Mouse (Mus musculus) E14TG2a.4 (cell line): ENCODE results near the gene Map3k3.

ENCODE experiments used
- H3K27me3 ChIP-seq: 2 replicates; pipeline ENCODE4 v1.6.1; 2014; ENCODE audit warnings: low read length, control low read depth; ENCODE audit not compliant: insufficient read depth
- H3K36me3 ChIP-seq: 2 replicates; pipeline ENCODE4 v1.6.1; 2014; ENCODE audit warnings: low read length, control low read depth; ENCODE audit not compliant: insufficient read depth
- H3K4me1 ChIP-seq: replicated peaks from 2 replicates; pipeline ENCODE4 v1.6.1; 2014; ENCODE audit warnings: low read depth, low read length, control low read depth
- H3K4me3 ChIP-seq: replicated peaks from 2 replicates; pipeline ENCODE4 v1.5.1; 2014; ENCODE audit warnings: mild to moderate bottlenecking, low read length
- H3K9me3 ChIP-seq: 2 replicates; pipeline ENCODE4 v1.6.1; 2014; ENCODE audit warnings: low read length, control low read depth
- CTCF ChIP-seq: conservative IDR thresholded peaks from 2 replicates; pipeline ENCODE4 v1.5.1; 2014; ENCODE audit warnings: low read length
- NANOG ChIP-seq: IDR thresholded peaks from 2 replicates; pipeline ENCODE4 v1.6.1; 2014; ENCODE audit warnings: borderline replicate concordance, low read length, mixed read lengths
- POU5F1 ChIP-seq: IDR thresholded peaks from 2 replicates; pipeline ENCODE4 v1.6.1; 2014; ENCODE audit warnings: low read length, borderline replicate concordance

The Map3k3 gene

DNA sequence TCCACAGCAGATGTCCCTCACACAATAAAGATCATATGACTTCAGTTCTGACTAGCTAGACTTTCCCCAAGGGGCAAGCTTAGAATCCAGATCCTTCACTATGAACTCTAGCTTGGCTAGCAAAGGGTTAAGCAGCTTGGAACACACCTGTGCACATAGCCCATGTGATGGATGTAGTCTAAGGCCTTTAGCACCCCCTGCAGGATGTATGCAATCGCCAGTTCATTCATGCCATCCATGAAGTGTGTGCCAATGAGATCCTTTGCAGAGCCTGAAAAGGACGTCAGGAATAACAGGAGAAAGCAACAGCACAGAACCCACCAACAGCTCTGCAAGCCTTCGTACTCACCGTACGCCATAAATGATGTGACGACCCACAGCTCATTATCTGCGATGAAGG is 86.4 kb downstream of the Map3k3 start:
- H3K36me3 ChIP-seq = peaks cover 53% of the 10 kb centered on the region
- no peaks in the 10 kb centered on the region for H3K9me3 ChIP-seq
- H3K4me3 ChIP-seq = no peak overlapping the region
- no peaks in the 10 kb centered on the region for H3K27me3 ChIP-seq
- H3K4me1 ChIP-seq = peaks cover 12% of the 10 kb centered on the region
- peak; percentile 39 for TF ChIP-seq CTCF
- no peak for TF ChIP-seq POU5F1

DNA sequence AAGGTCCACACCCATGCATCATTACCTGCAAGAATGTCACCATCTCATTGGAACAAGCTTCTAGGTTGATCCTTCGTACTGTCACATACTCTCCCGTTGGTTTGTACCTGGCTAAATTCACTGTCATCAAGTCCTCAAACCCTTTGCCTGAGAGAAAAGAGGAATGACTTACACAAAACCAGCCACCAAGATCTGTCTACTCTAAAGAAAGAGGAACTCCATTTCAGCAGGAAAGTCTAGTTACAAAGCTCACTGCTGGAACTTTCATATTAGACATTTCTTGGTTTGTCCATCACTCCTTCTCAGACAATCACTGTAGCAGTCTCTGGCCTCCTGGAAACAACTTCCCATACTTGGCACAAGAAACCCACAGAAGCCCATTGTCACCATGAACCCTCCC is 88.8 kb downstream of the Map3k3 start:
- H3K4me1 ChIP-seq = peaks cover 2% of the 10 kb centered on the region; the same call in 1 of the 2 replicates
- H3K36me3 ChIP-seq = peaks cover 31% of the 10 kb centered on the region

DNA sequence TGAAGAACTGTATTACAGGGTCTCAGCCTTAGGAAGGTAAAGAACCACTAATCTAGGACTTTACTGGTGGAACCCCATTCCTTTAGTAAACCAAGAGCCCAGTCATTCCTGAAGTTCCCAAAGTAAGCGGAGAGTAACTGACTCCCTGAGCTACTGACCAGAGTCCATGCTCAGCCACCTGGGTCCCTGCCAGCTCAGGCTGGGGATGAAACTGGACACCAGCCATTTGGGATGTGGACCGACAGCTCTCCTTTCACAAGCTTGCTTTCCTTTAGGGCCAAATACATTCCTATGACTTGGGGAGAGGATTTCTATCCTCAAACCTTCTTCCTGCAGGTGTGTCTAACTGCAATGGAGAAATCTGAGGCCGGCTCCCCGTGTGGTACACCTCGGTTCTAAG is 90.0 kb downstream of the Map3k3 start:
- Histone ChIP-seq H3K4me3 (no peak overlapping the region), H3K36me3 (peaks cover 24% of the 10 kb centered on the region), H3K27me3 (no peaks in the 10 kb centered on the region), H3K9me3 (no peaks in the 10 kb centered on the region), H3K4me1 (no peaks in the 10 kb centered on the region)
- TF ChIP-seq CTCF = no peak
- TF ChIP-seq NANOG = no peak
- no peak for TF ChIP-seq POU5F1

More for the DNA sequence above, 88.8 kb downstream of the Map3k3 start:
- Histone ChIP-seq H3K4me3 (no peak overlapping the region), H3K9me3 (no peaks in the 10 kb centered on the region), H3K27me3 (no peaks in the 10 kb centered on the region)
- TF ChIP-seq NANOG = no peak
- no peak for TF ChIP-seq POU5F1
- TF ChIP-seq CTCF = no peak

GRCm38 (mm10) chr11:106175081-106175480 is 90.7 kb downstream of the Map3k3 start:
- Histone ChIP-seq H3K9me3 (no peaks in the 10 kb centered on the region), H3K36me3 (peaks cover 17% of the 10 kb centered on the region), H3K4me3 (no peak overlapping the region), H3K4me1 (no peaks in the 10 kb centered on the region), H3K27me3 (no peaks in the 10 kb centered on the region)
- TF ChIP-seq NANOG (no peak), POU5F1 (no peak), CTCF (no peak)

- no peak for TF ChIP-seq CTCF
- TF ChIP-seq POU5F1 = no peak
- TF ChIP-seq NANOG = no peak
- H3K4me1 ChIP-seq = no peaks in the 10 kb centered on the region
- no peaks in the 10 kb centered on the region for H3K27me3 ChIP-seq
- peaks cover 15% of the 10 kb centered on the region; the same call in 1 of the 2 replicates for H3K36me3 ChIP-seq
- H3K9me3 ChIP-seq = no peaks in the 10 kb centered on the region
- no peak overlapping the region for H3K4me3 ChIP-seq
These were observed 92.0 kb downstream of the Map3k3 start for GRCm38 (mm10) chr11:106176372-106176771.

GRCm38 (mm10) chr11:106178036-106178782 is 93.8 kb downstream of the Map3k3 start:
- Histone ChIP-seq H3K27me3 (no peaks in the 10 kb centered on the region), H3K4me3 (no peak overlapping the region), H3K4me1 (no peaks in the 10 kb centered on the region), H3K36me3 (peaks cover 16% of the 10 kb centered on the region), H3K9me3 (no peaks in the 10 kb centered on the region)
- TF ChIP-seq NANOG (no peak), POU5F1 (no peak), CTCF (no peak)

- Histone ChIP-seq H3K36me3 (peaks cover 23% of the 10 kb centered on the region), H3K4me1 (no peaks in the 10 kb centered on the region), H3K4me3 (no peak overlapping the region), H3K9me3 (no peaks in the 10 kb centered on the region), H3K27me3 (no peaks in the 10 kb centered on the region)
- TF ChIP-seq NANOG = no peak
- no peak for TF ChIP-seq CTCF
- TF ChIP-seq POU5F1 = no peak
These were observed 95.5 kb downstream of the Map3k3 start for GRCm38 (mm10) chr11:106179711-106180448.

DNA sequence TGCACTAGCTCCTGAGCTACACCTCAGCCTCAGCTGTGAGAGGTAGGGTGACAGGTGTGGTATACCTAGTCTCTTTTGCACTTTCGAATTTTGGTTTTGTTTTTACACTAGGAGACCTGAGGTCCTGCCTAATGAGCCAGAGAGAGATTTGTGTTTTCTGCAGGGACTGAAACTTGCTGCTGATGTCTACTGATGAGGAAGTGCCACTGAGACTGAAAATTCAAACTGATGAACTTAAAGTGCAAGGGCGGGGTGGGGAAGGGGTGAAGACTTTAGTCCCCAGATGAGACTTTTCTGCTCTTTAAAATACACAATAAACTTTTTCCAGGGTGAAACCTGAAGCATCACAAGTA is 96.0 kb downstream of the Map3k3 start:
- Histone ChIP-seq H3K27me3 (no peaks in the 10 kb centered on the region), H3K4me1 (no peaks in the 10 kb centered on the region), H3K9me3 (no peaks in the 10 kb centered on the region), H3K4me3 (no peak overlapping the region), H3K36me3 (peaks cover 27% of the 10 kb centered on the region)
- TF ChIP-seq NANOG (no peak), CTCF (no peak), POU5F1 (no peak)
